Mouse (Mus musculus): ENCODE measurements around the gene Tfpi. TPM values are rescaled to one million over a fixed set of nuclear protein-coding genes. Genes with fewer than 3 reads are reported as not detected.
A peak's percentile ranks its signal among the peaks of the same experiment; 100 is the strongest.
"Not testable (repeated sequence)": the region's sequence is repeated elsewhere in the genome, so short reads cannot be mapped to it uniquely, and the experiment has no call there.

Gene Tfpi
- polyA plus RNA-seq, 2 experiments from 2014 or later = 3.9 to 6.5 TPM

DNA sequence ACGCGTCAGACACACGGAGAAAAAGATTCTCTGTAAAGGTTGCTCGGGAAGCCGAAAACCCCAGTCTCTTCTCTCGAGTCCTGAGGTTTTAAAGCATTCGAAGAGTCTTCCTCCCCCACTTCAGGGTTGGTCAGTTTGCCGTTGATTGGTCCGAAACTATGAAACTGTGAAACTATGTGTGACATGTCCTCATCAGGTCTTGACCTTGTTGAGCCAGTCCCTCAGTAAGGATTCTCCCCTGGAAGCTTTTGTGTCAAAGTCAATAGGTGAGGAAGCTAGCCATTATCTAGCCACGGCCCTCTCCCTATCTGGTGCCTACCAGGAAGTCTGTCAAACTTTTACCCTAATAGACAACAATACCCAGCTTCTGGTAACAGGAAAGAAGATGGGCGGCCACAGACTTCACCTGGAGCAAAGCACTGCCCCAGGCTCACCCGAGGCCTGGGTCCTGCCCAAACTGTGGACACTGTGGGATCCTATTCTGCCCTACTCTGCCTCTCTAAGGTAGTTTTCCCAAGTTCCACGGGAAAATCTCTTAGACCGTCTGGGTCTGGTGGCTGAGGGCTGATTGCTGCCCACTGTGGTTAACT, 2.5 kb downstream of the Tfpi start:
- ATAC-seq = no peak

DNA sequence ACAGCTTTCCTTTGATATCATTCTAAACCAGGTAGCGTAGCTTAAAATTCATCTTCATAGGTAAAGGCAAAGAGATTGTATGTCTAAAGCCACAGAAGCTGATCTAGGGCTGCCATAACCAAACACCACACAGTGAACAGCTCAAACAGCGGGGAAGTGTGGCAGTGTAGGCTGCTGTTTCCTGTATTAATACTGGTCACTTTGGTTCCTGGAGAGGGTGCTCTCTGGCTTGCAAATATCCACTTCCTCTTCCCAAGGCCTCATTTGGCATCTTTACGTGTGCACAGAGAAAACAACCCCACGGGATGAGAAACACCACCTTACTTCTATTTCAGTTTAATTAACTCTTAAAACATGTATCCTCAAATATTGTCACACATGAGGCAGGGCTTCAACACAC, 9.2 kb downstream of the Tfpi start:
- no peak for ATAC-seq

DNA sequence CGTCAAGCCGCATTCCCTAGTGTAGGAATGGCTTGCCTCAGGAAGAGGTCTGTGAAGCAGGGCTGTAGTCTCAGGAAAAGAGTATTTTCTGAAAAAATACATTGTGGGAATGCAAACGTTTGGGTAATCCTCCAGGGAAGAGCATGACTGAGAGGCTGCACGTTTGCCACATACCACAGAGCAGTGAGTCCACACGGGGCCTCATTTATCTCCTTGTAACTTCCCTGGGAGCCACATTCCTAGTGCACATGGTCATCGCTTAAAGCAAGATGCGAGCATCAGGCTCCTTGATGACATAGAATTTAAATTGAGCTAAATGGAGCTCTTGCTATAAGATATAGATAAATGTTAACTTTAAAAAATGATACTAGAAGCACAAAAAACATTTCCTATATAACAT, 11.6 kb downstream of the Tfpi start:
- ATAC-seq = no peak

DNA sequence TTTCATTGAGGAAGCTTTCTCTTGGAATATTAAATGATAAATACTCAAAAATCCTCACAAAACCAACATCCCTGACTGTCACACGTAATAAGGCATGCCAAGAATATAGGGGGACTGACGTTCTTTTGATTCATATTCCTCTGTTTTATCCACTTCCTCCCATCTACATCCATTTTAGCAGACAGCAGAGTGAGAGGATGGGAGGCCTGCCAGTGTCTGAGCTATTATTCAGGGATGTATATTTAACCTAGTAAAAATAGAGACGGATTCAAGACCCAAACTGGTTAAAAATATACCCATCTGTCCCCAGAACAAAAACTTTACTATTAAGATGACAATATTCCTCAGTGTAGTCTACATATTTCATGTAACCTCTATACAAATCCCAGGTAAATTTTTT, 14.2 kb downstream of the Tfpi start:
- ATAC-seq = no peak

DNA sequence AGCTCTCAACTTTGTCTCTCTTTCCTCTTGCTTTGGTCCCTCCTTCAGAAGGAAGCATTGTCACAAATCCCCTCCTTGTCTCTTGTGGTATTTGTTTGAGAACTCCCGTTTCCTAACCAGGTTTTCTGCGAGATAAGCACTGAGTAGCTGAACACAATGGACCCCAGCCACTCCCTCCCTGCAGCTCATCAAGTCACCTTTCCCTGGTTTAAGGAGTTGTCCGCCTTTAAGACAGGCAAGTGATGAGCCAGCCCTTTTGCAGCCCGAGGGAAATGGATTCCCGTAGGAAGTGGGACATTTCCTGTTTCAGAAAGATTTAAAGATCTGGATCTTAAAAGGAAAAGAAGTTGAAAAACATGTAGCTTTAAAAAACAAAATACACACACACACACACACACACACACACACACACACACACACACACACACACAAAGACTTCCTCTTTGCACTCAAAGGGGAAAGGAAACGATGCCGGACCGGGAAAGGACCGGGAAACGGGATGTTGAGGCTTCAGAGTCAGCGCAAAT, 16.9 kb downstream of the Tfpi start:
- no peak for ATAC-seq

DNA sequence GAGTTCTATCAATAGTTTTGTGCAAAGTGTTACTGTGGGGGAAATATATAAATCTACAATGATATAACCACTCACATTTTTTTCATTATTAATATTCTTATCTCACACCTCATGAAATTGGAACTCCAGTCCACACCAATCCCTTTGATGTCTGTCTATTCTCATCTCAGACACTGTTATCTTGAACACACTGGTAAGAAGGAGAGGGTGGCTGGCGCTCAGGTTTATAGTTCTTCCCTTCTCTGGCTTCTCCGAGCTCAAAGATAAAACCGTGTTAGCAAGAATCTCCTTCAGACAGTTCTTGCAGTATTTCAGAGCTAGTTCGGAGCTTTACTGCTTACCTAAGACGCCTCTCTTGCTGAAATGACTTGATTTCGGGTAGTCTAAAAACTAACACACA, 19.4 kb downstream of the Tfpi start:
- no peak for ATAC-seq

DNA sequence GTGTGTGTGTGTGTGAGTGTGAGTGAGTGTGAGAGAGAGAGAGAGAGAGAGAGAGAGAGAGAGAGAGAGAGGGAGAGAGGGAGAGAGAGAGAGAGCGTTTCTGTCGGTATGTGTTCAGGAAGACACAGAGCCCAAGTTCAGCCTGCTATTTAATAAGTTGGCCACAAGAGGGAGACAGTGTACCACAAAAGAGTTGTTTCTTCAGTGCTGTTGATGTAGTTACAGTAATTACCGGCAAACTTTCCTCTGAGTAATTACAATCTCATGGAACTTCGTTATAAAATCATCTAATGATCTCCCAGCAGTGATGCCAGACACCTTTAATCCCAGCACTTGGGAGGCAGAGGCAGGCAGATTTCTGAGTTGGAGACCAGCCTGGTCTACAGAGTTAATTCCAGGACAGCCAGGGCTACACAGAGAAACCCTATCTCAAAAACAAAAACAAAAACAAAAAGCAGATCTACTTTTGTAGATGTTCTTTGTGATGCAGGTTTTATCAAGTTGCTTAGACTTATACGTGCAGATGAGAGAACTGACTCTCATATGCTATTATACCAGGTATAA, 21.3 kb downstream of the Tfpi start:
- peak; percentile 92 for ATAC-seq

DNA sequence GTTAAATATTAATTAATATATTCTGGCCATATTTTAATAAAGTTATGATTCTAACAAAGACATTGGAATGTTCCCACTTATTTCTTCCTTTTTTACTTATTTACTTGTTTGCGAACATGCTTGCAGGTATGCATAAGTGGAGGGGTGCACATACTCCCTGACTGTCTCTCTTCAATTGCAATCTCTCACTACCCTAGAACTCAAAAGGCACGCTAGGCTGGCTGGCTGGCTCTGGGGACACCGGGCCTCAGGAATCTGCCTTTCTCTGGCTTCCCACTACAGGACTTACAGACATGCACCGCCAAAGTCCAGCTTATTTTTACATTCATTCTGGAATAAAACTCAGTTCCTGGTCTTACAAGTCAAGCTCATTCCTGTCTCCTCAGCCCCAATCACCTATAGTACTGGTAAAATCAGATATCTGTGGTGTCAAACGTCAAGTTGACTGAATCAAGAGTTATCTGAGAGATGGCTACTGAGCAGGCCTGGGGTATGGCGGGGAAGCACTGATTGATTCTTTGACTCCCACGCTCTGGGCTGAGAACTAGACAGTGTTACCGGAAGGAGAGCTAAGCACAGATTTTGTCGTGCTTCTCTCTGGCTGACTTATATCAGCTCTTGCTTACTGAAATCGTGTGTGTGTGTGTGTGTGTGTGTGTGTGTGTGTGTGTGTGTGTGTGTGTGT, 21.9 kb downstream of the Tfpi start:
- peak; percentile 46 for ATAC-seq

DNA sequence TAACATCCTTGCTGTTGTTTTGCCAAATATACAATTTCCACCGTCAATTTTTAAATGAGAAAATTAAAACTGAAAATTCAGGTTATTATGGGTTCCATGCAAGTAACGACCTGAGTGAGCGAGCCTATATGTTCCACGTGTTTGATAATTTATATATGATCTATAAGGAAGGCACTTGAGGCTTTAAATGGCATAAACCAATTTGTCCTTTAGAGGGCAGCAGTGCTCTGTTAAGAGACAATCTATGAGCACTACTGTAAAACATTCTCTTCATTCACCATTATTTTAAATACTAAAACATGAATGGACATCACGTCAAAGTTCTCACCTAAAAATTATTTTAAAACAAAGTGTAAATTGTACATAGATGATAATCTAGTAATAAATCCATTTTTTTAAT, 22.5 kb downstream of the Tfpi start:
- ATAC-seq = peak; percentile 77

DNA sequence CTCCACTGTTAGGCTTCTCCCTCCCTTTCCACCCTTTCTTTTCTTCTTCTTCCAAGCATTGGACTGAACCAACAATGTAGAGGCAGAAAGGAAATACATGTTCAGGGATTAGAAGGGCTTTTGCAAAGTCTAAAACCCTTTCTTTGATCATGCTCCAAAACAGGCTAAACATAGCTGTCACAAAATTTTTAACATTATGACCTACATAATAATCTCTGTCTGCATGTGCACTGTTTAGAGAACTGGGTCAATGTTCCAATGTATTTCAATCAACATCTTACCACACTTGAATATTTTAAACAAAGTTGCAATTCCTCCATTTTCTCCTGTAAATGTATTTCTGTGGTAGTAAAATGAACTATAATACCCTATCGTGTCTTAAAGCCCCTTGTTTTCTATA, 31.1 kb downstream of the Tfpi start:
- ATAC-seq = no peak

DNA sequence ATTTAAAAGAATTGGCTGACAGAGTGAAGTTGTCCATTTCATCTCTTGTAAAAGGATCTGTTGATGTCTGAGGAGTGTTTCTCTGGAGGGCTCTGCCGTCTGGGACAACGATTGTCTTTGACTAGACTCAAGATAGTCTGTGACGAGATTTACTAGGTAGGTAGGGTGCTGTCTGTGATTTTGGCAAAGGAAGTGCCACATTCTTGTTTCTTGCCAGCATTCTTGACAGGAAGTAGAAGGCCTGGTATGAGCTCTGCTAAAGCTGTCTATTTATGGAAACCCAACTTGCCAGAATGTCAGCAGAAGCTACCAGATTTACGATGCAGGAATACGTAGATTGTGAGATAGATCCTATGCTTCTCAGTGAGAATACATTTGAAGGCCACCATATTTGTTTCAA, 34.6 kb downstream of the Tfpi start:
- ATAC-seq = no peak

DNA sequence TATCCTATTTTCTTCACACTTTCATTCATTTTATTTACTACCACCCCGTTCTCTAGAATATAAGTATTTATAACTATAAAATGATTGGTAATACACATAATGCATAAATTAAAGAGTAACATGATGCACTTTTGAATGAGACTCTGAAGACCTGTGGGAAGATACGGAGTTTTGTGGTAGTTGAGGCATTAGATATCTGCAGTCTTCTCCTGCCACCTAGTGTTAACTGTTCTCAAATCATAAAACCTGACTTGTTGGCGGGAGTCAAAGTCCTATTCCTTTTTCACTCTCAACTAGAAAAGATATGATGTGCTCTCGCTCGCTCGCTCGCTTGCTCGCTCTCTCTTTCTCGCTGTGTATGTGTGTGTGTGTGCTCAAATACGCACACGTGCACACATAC, 46.9 kb downstream of the Tfpi start:
- peak; percentile 58 for ATAC-seq

DNA sequence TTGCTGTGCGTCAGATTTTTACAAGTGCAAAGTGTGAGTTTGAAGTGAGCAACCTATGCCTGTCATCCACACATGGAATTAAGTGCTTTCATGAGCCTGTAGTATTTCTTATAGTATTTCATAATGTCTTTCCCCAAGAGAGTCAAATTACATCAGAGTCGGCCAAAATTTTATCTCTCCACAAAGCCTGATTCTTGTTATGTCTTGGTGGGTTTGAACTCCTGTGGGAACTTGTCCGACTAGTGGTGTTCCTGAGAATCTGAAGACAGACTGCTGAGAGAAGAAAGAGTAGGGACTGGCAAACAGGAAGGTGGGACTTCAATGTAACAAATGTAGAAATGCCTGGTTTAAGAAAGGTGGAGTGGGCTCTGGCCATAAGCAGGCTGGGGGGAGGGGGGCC, 47.7 kb downstream of the Tfpi start:
- ATAC-seq = no peak

DNA sequence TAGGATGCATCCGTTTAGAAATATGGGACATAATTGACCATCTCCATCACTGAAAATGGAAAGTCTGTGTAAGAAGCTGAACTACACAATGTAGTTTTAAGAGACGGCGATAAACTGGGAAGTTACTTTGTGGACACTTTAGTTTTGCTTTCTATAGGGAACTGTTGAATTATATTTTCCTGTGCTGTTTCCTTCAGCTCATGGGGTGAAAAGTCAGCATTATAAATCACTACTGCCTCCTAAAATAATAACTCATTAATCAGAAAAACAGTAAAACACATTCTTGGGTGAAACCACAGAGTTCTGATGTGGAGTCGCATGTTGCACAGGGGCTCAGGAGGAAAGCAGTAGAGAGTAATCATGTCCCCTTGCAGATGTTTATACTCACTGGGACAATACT, 50.0 kb downstream of the Tfpi start:
- no peak for ATAC-seq

DNA sequence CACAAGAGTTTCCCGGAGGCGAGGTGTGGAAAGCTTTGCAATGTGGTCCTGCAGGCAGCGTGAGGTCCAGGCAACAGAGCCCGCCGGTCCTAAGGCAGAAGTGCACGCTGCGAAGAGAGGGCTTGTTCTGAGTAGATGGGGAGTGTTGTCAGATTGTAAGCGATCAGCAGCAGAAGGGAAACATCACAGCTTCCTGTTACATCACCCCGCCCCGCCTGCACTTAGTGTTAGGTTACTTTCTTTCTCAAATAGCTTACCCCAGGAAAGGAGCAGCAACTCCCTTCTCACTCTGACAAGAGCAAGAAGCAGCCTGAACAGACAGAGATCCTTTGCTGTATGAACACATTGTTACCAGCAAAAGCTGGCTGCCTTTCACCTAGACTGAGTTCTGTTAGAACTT, 51.4 kb downstream of the Tfpi start, which contains the start of gene Calcrl:
Gene Calcrl, minus strand, starts transcription at position 274 of the 400 bp plus-strand sequence.
- peak; percentile 93 for ATAC-seq

DNA sequence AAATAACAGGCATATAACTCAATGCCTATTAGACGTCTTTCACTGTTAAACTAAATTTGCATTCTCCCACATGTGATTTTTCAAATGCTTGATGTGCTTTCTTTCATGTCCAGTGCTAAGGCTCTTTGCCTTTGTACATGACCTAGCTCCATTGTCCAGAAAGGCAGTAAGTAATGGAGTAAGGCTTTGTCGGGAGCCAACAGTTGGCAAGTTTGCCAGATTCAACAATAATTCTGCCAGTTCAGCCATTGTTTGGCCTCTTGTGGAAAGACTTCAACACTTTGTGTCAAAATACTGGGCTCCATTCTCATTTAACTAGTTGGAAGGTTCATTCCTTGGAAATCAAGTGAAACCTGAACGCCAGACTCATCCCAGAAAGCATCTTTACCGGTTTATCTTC, 60.1 kb downstream of the Tfpi start:
- ATAC-seq = no peak

DNA sequence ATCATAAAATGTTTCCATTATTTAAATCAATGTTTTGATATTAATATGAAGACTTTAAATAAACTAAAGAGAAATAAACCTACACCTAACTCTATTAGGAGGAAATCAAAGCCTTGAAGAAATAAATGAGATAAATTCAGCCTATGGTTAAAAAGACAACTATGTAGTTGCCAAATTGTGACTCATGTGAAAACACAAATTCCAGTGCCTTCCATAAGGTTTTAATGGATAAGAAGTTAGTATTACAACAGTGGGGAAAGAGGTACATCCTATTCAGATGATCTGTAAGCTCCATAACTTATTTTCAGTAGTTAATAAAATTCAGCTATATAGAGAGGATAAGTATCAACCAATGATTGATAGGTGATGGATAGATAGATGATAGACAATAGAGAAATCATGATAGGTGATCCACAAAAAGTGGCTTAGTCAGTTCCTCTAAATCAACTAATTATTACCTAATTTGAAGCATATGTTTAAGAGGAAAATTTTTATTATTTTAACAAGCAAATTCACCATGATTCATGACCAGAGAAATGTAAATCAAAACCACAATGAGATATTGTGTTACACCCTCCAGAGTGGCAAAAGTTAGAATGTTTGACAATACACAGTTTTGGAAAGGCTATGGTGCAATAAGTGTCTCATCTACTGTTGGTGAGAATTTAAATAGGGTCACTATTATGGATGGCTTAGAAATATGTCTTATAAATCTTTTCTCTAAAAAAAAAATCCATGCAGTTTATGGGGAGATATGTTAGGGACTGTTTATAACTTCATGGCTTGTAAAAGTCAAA, 66.6 kb downstream of the Tfpi start:
- ATAC-seq = no peak

DNA sequence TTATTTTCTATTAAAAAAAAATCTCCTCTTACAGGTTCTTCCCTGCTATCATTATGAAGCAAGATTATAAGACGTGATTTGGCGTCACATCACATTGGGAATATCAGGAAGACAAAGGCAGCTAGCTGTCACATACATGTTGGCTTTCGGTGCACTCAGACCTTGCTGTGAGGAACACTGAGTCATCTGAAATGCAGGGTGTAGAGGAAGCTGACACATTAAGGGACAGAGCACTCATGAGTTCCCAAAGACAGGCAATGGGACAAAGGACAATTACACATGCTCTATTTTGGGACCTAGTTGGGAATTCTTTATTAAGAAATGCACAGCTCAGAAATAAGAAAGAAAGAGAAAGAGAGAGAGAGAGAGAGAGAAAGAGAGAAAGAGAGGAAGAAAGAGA, 71.7 kb downstream of the Tfpi start:
- ATAC-seq = no peak

DNA sequence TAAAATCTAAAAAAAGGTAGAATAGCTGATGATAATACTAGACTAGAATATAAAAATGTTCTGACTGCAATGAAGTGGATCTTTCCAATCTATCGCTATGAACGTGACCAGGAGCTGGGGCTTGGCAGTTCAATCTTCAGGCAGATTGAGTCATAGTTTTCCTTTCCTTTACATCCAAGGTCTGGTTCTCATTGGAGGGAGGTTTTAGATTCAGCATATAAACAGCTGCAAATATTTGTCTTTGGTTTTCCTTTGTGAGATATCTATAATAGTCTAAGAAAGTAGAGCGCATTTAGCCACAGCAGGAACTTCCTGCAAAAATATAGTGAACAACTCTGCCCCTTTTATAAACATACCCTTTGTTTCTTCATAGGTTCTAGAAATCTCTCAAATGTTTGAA, 73.9 kb downstream of the Tfpi start:
- no peak for ATAC-seq

DNA sequence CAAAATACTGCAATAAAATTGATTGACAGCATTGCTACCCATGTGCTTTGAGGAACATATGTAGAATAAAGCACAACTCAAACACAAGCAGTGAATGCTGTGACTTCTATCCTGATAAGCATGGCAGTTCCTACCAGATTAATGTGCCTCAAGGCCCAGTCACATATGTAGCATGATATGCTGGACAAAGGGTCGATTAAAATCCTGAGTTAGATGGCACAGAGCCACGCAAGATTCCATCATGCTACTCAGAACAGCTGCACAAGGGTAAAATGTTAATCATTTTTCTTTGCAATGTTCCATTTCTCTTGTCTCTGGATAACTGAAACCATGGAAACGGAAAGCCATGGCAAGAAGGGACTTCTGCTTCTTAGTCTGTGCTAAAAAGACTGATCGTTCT, 80.0 kb downstream of the Tfpi start:
- ATAC-seq = no peak

DNA sequence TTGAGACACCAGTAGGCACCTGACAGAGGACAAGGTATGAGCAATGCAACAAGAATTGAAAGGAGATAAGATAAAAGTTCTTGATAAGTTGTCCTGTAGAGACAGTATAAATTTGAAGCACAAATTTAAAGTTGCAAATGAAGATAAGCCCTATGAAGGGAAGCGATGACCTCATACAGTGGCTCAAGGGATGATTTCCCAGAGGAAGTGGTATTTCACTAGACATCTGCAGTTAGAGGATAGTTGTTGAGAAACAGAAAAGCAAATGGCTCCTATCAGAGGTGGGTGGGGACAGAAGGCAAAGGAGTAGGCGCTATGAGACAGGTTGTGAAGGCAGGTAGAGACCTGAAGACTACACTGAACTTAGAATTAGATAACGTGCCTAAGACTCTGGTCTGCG, 83.3 kb downstream of the Tfpi start:
- ATAC-seq = no peak

DNA sequence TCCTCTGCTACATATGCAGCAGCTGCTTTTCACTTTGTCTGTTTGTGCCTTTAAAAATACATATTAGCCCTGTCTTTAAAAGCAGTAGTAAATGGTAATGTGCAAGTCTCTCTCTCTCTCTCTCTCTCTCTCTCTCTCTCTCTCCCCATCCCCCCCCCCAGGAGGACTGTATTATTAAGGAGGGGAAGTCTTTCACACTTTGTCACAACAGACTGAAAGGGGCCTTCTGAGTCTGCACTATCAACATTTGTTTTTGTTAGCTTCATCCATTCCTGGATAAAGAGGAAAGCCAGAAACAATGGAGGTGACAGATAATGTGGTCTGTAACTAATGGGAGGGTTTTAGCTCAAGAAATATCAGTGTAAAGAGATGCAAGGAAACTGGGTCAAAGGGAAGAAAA, 87.5 kb downstream of the Tfpi start:
- no peak for ATAC-seq

DNA sequence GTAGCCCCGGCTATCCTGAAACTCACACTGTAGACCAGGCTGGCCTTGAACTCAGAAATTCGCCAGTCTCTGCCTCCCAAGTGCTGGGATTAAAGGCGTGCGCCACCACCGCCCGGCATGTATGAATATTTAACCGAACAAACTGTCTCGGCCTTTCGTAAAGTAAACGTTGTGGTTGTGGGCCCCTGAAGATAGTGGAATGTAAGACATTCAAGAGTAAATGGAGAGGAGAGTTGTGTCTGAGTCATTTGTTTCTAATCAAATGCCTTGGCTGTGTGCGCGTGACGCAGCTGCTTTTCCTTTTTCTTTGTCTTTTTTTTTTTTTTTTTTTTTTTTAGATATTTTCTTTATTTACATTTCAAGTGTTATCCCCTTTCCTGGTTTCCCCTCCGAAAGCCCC, 88.0 kb downstream of the Tfpi start:
- ATAC-seq = not testable (repeated sequence)

All from CD4-positive, CD25-positive, alpha-beta regulatory T cell, adult 4 months (primary cell).